Mouse (Mus musculus): Measurements from ENCODE around the gene Mapkbp1.

Mapkbp1 gene

DNA sequence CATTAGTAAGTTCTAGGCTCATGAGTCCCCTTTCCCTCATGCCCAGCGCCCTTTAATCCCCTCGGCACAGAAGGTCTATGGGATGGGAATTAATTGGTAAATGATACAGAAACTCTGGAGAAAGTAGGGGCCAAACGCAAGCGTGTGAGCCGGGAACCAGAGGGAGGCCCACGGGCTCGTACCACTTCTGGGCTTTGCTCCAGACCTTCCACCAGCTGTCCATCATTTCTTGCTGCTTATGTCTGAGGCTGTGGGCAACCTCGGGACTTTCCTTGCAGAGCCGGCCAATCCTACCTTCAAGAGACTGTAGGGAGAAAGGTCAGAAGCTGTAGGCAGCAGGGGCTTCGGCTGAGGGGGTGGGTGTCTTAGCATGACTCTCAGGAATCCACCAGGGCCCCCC is 83.4 kb downstream of the Mapkbp1 start:
- no peak for DNase-seq

DNA sequence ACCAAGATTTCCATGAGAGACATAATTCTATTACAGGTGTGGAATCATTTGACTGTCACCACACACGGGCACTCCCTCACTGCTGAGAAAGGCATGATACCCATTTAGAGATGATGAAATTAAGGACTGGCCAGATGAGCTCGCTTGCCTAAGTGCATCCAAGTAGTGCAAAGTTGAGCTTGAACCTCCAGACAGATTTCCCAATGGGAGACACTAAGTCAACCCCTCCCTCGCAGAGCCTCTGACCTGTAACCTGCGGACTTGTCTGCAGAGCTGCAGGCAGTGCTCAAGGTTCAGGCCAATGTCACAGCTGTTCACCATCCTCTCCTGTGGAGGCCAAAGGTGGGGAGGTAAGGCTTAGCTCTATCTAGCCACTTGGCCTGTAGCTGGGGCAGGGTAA is 86.3 kb downstream of the Mapkbp1 start:
- no peak for DNase-seq

DNA sequence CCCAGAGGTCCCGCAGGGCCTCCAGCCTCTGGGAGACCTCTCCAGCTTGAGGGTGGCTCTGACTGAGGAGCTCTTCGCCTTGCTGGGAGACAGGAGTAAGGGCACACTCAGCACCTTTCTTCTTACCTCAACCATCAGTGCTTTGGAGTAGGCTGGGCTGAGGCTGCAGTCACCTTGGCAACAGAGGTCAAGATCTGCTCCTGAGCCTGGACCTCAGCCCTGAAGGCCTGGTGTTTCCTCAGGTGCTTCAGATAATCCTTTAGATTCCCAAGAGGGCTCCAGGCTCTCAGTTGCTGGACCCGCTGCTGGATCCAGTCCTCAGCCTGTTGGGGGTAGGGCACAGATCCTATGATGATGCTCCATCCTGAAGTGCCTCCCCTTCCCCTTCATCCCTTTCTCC is 87.0 kb downstream of the Mapkbp1 start:
- no peak for DNase-seq

DNA sequence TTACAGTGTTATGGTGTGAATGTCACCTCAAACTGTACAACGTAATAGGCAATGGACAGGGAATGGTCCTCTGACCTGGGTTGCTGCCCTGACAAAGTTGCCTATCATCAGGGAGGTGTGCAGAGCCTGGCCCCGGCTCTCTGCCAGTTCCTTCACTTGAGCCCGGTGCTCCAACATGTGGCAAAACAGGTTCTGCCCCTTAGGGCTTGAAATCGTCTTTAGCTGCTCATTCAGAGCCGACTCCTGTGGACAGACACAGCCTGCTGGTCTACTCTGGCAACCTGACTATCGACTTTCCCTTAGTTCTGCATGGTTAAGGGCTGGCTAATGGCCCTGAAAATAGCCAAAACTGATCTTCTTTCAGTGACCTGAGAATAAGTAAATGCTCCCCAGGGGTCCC is 87.7 kb downstream of the Mapkbp1 start:
- no peak for DNase-seq

DNA sequence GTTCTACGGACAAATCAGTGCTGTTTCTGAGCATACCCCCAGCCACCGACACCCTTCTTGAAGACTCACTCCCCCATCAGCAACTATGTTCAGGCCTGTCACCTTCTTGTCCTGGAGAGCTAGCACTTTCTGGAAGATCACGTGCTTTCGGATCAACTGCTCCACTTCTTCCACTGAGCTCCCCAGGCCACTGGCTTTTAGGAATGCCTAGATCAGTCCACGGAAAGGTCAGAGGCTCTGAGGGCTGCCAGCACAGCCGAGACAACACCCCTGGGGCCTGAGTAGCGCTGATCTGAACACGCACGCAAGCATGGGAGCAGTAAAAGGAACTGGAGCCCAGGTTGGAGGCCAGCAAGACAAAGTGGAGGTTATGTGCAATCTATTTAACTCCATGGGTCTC is 88.2 kb downstream of the Mapkbp1 start:
- no peak for DNase-seq

DNA sequence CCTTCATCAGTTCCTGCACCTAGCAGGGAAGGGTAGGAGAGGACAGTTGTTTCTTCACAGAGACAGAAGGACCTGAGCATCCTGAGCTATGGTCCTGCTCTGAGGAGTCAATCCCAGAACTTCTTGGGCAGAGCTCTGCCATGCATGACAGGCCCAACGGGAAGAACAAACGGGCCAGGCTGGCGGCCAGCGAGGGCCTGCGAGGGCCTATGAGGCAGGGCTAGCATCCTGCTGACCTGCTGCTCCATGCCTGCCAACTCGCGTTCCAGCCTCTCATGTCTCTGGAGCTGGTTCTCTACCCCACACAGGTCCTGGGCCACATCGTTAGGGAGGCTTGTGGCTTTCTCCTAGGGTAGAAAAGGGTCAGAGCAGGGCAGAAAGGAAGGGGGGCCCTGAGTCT is 89.7 kb downstream of the Mapkbp1 start:
- DNase-seq = no peak

DNA sequence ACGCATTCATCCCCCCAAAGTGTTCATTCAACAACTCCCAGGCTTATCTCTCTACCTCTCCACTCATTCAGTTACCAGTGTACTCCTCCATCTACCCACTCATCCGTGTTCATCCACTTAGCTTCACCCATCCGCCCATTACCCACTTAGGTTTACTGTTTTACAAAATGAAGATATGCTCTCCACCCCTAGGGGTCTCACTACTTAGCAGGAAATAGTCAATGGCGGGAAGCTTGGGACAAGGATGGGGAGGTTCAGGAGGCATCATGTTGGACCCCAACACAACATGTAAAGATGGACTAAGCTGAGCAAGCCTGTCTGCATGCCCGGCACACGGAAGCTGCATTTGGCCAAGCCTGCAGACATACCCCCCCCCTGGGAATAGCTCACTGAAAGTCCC is 92.1 kb downstream of the Mapkbp1 start:
- no peak for DNase-seq

DNA sequence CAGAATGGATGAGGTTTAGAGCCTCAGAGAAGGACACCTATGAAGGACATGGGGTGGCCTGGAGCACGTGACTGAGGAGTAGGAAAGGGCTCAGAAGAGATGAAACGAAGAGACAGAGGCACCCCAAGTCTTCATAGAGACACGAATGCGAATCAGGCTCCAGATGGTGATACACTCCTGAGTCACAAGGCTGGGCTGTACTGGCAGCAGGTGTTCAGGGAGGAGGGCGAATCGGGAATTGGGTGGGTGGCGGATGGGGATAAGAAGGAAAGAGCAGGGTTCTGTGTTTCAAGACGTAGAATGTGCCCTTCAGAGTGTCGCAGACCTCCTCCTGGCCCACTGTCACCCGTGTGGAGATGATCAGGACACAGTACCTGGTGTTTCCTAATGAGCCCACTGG is 92.7 kb downstream of the Mapkbp1 start:
- DNase-seq = no peak

DNA sequence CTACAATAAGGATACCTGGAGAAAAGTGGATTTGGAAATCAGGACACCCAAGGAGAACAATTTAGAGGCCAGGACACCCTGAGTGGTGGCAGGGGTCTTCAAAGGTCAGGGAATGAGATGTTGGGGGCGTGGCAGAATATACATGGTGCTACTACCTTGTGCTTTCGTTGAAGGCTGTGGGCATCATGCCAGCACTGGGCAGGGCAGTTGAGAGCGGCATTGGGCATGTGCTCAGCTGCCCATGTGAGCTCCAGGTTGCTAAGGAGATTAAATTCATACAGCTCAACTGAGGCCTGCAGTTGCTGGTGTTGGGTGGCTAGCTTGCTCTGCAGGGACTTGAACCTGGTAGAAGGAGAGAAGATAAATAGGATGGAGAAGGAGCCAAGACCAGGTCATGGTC is 93.7 kb downstream of the Mapkbp1 start:
- DNase-seq = no peak

DNA sequence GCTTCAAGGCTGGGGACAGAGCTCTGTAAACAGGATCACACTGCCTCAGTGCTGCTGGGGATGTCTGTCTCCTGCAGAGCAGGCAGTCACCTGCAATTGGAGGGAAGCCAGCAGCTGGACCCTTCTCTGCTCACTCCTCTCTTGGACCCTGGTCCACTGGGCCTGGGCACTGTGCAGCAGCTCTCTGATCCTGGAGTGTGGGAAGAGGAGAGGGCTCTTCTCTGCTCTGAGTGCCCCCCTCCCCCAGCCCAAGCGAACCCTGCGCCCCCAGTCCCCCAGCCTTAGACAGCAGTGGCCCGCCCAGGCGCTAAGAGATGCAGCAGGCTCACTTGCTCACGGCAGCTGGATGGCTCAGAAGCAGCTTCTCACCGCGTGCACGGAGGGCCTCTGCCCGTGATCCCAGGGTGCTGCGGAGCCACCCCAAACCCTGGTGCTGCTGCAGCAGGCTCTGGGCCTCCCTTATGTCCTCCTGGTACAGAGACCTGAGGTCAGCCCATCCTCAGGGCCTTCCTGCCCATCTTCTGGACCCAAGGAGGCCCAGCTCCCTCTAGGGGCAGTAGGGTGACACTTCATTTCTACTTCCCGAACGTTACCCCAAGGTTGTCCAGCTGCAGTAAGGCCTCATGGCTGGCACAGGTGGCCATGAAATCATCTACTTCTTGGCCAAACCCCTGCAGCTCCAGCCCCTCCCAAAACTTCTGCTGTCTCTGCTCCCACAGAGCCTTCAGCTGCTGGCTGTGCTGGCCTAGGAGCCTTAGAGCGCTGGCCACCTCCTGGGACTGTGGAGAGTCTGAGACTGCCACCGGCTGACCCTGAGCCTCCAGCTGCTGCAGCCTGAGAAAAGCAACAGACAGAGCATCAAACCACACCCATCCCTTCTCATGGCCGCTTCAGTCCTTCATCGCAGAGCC is 96.3 kb downstream of the Mapkbp1 start:
- DNase-seq = peak; percentile 48 to 52

DNA sequence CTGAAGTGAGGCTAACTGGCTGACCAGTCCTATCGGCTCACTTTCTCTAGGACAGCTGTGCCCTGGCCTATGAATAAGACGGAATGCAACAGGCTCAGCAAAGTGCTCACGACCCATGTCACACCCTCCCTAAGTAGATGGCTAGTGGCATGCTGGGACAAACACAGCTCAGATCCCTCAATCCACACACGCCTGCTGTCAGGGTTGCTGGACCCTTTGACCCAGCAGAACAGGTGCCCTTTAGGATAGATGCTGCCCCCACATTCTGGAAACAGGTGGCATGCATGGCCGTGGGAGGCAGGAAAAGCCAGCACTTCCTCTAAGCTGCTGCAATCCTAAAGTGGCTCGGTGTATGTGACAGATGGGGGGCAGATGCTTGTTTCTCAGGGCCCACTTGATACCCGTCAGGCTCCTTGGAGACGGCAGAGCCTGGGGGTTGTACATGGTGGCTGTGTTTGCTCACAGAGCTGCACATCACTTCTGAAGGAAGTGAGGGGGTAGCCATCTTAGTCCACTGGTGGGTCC is 97.0 kb downstream of the Mapkbp1 start:
- no peak for DNase-seq

DNA sequence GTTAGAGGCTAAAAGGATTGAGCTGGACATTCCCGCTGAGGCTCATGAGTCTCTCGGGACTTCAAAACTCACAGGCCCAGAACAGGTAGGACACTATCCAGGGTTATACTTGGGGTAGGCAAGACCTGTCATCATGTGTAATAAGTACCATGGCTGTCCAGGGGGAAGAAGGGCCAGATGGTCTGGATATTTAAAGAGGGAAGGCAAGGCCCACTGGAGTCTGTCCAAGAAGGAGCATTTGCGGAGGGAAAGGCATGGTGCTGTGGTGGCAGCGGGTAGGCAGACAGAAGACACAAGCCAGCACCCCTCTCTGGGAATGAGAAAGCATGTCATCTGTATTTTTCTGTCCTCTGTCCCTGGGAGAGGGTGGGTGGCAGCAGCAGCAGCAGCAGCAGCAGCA is 101.6 kb downstream of the Mapkbp1 start:
- DNase-seq = peak in 1 of 2 experiments; percentile 19

DNA sequence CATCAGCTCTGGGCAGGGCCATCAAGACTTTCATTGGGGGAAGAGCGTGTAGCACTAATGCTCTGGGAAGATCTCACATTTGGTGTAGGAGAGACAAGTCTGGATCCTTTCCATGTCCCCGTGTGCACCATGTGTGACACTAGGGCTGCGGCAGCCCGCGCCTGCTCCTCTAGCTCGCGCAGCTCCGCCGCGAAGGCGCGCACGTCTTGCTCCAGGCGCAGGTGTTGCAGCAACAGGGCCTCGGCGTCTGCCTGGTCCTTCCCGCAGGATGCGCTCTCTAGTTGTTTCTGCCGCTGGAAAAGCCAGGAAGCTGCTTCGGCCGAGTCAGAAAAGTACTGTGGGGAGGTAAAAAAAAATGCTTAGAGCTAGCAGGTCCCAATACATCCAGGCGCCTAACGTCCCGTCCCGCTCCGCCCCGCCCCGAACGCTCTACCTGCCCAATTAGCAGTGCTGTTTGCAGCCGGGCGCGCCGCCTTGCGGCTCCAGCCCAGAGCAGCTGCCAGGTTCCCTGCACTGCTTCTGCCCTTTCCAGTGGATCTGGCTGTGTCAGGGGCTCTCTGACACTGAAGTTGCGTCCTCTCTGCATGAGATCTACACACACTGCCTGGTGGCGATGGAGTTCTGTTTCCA is 103.7 kb downstream of the Mapkbp1 start:
- DNase-seq = peak; percentile 70 to 76

Measured in cerebellum, postnatal 36 days (tissue).